Mouse (Mus musculus) hindbrain, embryonic 10.5 days (tissue): ENCODE results near the gene Fosl2. TPM values are rescaled to one million over a fixed set of nuclear protein-coding genes. Genes with fewer than 3 reads are reported as not detected.

Source experiments
- DNase-seq: peaks from one replicate; pipeline ENCODE4 v3.0.0-alpha.2; 2017; ENCODE audit warnings: low spot score
- H3K27ac ChIP-seq: fragments of 300-500 bp; sonication (generic); 2 replicates; pipeline ENCODE4 v1.5.1; 2016; ENCODE audit warnings: mild to moderate bottlenecking, moderate library complexity
- H3K27me3 ChIP-seq: fragments of 300-500 bp; sonication (generic); 2 replicates; pipeline ENCODE4 v1.6.1; 2016; ENCODE audit warnings: mild to moderate bottlenecking; ENCODE audit not compliant: poor library complexity, insufficient read depth, severe bottlenecking
- H3K36me3 ChIP-seq: fragments of 300-500 bp; sonication (generic); 2 replicates; pipeline ENCODE4 v1.6.1; 2016; ENCODE audit warnings: mild to moderate bottlenecking, moderate library complexity
- H3K4me1 ChIP-seq: fragments of 300-500 bp; sonication (generic); replicated peaks from 2 replicates; pipeline ENCODE4 v1.6.1; 2016; ENCODE audit warnings: mild to moderate bottlenecking
- H3K4me3 ChIP-seq: fragments of 300-500 bp; sonication (generic); 2 replicates; pipeline ENCODE4 v1.5.1; 2016; ENCODE audit warnings: mild to moderate bottlenecking, moderate library complexity
- H3K9me3 ChIP-seq: fragments of 300-500 bp; sonication (generic); 2 replicates; pipeline ENCODE4 v1.6.1; 2016; ENCODE audit warnings: mild to moderate bottlenecking, moderate library complexity
- WGBS: fragments of 180-500 bp; shearing (Covaris S2); methylation state at CpG from one replicate; pipeline ENCODE4 v1.1.7; 2016; 5-methylcytosine and 5-hydroxymethylcytosine counted together
- polyA plus RNA-seq: library from polyadenylated mRNA; unstranded; fragments of >200 nt; fragmentation: Nextera tagmentation; extraction: Ambion mirVana; gene quantifications from 2 replicates; pipeline ENCODE4 v1.2.1, GENCODE M21; 2016

The Fosl2 gene
- polyA plus RNA-seq, 1 experiment from 2014 or later = 0.55 TPM

DNA sequence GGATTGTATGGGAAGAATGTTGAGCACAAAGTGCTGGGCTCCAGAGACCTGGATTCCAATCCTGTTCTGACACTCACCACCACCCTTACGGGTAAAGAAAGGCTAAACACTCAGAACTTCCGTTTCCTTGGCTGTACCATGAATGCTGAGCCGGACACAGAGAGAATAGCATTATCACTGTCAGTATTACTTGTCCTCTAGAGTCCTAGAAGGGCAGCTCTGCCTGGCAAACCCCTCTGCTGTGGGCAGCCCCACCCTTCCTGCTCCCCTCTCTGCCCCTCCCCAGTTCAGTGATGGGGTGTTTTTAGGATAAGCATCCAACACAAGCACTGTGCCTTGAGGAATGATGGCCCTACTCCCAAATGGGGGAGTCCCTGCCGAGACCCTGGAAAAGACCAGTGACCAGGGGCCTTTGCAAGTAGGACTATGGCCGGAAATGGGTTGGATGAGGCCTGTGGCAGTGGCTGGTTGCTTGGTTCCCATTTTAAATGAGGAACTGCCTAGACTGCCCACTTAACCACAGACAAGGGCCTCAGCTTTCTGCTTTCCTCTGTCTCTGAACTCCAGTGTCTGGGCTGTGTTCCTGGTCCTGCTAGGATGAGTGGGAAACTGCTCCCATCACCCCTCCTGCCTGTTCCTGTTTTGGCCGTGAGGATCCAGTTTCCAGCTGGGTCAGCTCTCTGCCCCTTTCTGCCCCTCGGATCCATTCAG is 23.2 kb upstream of the Fosl2 start:
- no peak overlapping the region for H3K27ac ChIP-seq
- H3K4me3 ChIP-seq = no peak overlapping the region
- H3K9me3 ChIP-seq = no peaks in the 10 kb centered on the region
- DNase-seq = no peak
- no peaks in the 10 kb centered on the region for H3K36me3 ChIP-seq
- 78% methylated on average over 7 of the region's 7 CpGs for WGBS
- H3K27me3 ChIP-seq = no peaks in the 10 kb centered on the region
- H3K4me1 ChIP-seq = 0 out of 2 replicates have a peak, but pooled peaks cover 4% of the 10 kb centered on the region

GRCm38 (mm10) chr5:32120901-32121376 is 14.7 kb upstream of the Fosl2 start:
- Histone ChIP-seq H3K4me1 (peaks cover 10% of the 10 kb centered on the region), H3K27ac (no peak overlapping the region; the same call in 1 of the 2 replicates), H3K9me3 (no peaks in the 10 kb centered on the region), H3K36me3 (no peaks in the 10 kb centered on the region), H3K27me3 (peaks cover 11% of the 10 kb centered on the region), H3K4me3 (no peak overlapping the region)
- 49% methylated on average over 11 of the region's 11 CpGs for WGBS
- no peak for DNase-seq

DNA sequence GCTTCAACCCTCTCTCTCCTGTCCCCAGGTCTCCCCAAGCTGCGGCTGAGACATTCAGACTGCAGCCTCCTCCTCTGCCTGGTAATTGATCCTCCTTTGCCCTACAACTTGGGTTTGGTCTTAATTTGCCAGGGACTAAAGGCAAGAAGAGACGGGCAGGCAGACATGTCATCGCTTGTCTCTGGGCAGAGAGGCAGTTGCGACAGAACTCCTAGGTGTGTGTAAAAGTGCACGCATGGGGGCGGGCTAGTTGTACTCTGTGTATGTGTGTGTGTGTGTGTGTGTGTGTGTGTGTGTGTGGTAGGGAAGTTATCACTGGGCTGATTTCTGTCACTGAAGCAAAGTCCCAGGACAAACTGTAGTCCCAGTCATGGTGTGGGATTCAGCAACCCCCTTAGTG is 13.7 kb upstream of the Fosl2 start:
- Histone ChIP-seq H3K4me1 (peaks cover 15% of the 10 kb centered on the region), H3K4me3 (no peak overlapping the region), H3K36me3 (no peaks in the 10 kb centered on the region), H3K27me3 (peaks cover 11% of the 10 kb centered on the region), H3K27ac (no peak overlapping the region), H3K9me3 (no peaks in the 10 kb centered on the region)
- DNase-seq = no peak
- WGBS = 80% methylated on average over 6 of the region's 6 CpGs

DNA sequence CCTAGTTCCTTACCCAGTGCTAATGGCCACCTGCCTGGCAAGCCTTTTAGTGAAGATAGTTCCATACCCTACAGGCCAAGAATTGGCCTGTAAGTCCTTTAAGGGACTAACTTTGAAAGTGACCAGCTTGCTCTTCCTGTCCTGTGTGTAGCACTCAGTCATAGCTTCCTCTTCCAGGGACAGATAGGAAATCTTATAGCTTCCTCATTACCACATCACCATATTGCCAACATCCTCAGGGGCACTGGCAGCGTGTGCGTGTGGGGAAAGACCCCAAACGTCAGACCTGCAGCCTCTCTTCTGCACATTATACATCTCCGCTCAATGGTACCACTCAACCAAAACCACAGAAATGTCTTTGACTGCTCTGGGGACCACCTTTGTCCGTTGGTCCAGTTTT is 13.2 kb upstream of the Fosl2 start:
- DNase-seq = no peak
- H3K27ac ChIP-seq = no peak overlapping the region
- WGBS = 83% methylated on average over 5 of the region's 5 CpGs
- peaks cover 11% of the 10 kb centered on the region for H3K27me3 ChIP-seq
- no peaks in the 10 kb centered on the region for H3K9me3 ChIP-seq
- no peaks in the 10 kb centered on the region for H3K36me3 ChIP-seq
- peaks cover 17% of the 10 kb centered on the region for H3K4me1 ChIP-seq
- H3K4me3 ChIP-seq = no peak overlapping the region

GRCm38 (mm10) chr5:32124957-32125356 is 10.6 kb upstream of the Fosl2 start:
- Histone ChIP-seq H3K27me3 (peaks cover 22% of the 10 kb centered on the region), H3K27ac (no peak overlapping the region), H3K9me3 (no peaks in the 10 kb centered on the region), H3K4me1 (peaks cover 17% of the 10 kb centered on the region), H3K36me3 (no peaks in the 10 kb centered on the region), H3K4me3 (no peak overlapping the region)
- 87% methylated on average over 6 of the region's 6 CpGs for WGBS
- DNase-seq = no peak

DNA sequence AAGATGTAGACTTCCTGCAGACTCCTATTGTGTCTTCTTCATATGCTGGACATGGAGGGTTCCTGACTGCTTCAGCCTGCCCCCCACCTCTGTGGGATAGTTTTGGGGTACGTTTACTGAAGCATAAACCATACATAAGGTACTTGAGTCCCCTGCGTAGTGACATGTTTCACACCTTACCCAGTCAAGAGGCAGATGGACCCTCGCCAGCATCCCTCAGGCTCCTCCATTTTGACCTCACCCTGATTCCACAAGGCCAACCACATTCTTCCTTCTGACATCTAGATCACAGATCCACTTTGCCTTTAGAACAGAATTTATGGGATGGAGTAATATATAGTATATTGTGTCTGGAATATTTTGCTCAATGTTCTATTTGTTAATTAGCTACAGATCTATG is 8.4 kb upstream of the Fosl2 start:
- no peak for DNase-seq
- peaks cover 34% of the 10 kb centered on the region for H3K27me3 ChIP-seq
- WGBS = 56% methylated on average over 3 of the region's 3 CpGs
- H3K27ac ChIP-seq = no peak overlapping the region
- H3K36me3 ChIP-seq = no peaks in the 10 kb centered on the region
- H3K4me3 ChIP-seq = no peak overlapping the region
- H3K4me1 ChIP-seq = peaks cover 7% of the 10 kb centered on the region
- no peaks in the 10 kb centered on the region for H3K9me3 ChIP-seq

GRCm38 (mm10) chr5:32127927-32128326 is 7.7 kb upstream of the Fosl2 start:
- Histone ChIP-seq H3K36me3 (no peaks in the 10 kb centered on the region), H3K27me3 (peaks cover 41% of the 10 kb centered on the region), H3K4me1 (peaks cover 11% of the 10 kb centered on the region), H3K27ac (no peak overlapping the region), H3K9me3 (no peaks in the 10 kb centered on the region), H3K4me3 (no peak overlapping the region)
- 61% methylated on average over 3 of the region's 3 CpGs for WGBS
- no peak for DNase-seq

GRCm38 (mm10) chr5:32132971-32133501 is 2.6 kb upstream of the Fosl2 start:
- under 1% methylated on average over 48 of the region's 48 CpGs for WGBS
- H3K27me3 ChIP-seq = peaks cover 90% of the 10 kb centered on the region
- no peaks in the 10 kb centered on the region for H3K36me3 ChIP-seq
- H3K4me1 ChIP-seq = peaks cover 43% of the 10 kb centered on the region
- H3K27ac ChIP-seq = peak overlapping the region; percentile 85
- H3K9me3 ChIP-seq = no peaks in the 10 kb centered on the region
- DNase-seq = peak; percentile 73
- H3K4me3 ChIP-seq = peak overlapping the region; percentile 72

DNA sequence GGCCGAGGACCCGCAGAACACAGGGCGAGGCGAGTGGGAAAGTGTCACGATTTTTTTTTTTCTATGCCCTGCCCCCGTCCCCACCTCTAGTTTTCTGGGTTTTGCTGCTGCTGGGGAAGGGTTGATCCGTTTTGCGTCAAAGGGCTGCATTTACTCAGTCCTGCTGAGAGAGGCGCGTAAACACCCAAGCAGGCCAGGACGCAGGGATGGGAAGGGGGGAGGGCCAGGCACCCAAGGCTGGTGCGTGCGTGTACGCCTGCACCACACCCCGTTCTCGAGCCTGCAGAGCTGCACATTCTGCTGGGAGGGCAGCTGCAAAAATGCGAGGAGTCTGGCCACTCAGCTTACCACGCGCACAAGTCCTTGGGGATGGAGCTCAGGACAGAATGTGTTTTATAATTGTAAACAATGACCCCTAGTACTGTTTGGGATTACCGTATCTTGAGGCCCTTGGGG is 2.0 kb upstream of the Fosl2 start:
- H3K9me3 ChIP-seq = no peaks in the 10 kb centered on the region
- H3K4me1 ChIP-seq = peaks cover 43% of the 10 kb centered on the region
- H3K27me3 ChIP-seq = peaks cover 95% of the 10 kb centered on the region
- H3K36me3 ChIP-seq = no peaks in the 10 kb centered on the region
- H3K27ac ChIP-seq = peak overlapping the region; percentile 85
- 0% methylated on average over 20 of the region's 20 CpGs for WGBS
- H3K4me3 ChIP-seq = peak overlapping the region; percentile 72
- peak; percentile 58 for DNase-seq

GRCm38 (mm10) chr5:32134051-32134732 is 1.4 kb upstream of the Fosl2 start:
- H3K4me3 ChIP-seq = peak overlapping the region; percentile 72
- peaks cover 97% of the 10 kb centered on the region for H3K27me3 ChIP-seq
- 2% methylated on average over 21 of the region's 21 CpGs for WGBS
- DNase-seq = no peak
- H3K4me1 ChIP-seq = peaks cover 43% of the 10 kb centered on the region
- no peak overlapping the region for H3K27ac ChIP-seq
- H3K36me3 ChIP-seq = no peaks in the 10 kb centered on the region
- no peaks in the 10 kb centered on the region for H3K9me3 ChIP-seq

DNA sequence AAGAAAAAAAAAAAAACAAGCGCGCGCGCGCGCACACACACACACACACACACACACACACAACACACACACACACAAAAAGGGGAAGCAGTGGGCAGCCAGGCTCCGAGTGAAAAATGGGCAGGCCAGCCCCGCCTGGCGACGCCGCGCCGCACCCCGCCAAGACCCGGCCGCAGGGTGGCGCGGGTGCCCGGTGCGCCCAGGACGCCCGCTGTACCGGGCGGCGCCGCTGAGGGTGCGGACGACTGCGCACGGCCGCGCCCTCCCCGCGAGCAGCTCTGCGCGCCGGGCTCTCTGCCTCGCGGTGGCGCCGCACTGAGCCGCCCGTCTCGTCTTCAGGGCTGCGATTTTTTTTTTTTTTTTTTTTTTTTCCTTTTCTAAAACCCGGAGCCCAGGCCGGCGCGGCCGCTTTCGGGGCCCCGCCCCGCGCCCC is 682 bp upstream of the Fosl2 start:
- under 1% methylated on average over 54 of the region's 54 CpGs for WGBS
- H3K4me3 ChIP-seq = peak overlapping the region; percentile 72
- peaks cover 43% of the 10 kb centered on the region for H3K4me1 ChIP-seq
- H3K9me3 ChIP-seq = no peaks in the 10 kb centered on the region
- H3K27me3 ChIP-seq = peaks cover 93% of the 10 kb centered on the region
- no peak for DNase-seq
- H3K27ac ChIP-seq = peak overlapping the region; percentile 89
- H3K36me3 ChIP-seq = no peaks in the 10 kb centered on the region

DNA sequence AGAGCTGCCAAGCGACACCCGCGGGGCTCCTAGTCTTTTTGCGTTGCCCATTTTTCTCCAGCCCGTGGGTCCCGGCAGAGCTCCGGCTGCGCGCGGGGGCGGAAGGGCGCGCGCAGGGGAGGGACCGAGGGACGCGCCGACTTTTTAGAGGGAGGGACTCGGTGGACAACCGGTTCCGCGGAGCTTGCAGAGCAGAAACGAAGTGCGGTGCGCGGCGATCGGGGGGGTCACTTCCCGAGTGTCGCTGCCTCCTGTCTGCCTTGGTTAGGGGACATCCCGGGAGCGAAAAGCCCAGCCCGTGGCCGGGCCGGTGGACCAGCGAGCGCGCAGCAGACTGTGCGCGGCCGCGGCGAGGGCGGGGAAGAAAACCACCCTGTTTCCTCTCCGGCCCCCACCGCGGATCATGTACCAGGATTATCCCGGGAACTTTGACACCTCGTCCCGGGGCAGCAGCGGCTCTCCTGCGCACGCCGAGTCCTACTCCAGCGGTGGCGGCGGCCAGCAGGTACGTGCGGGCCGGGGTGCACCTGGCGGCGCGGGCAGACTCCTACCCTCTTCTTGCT is 781 bp downstream of the Fosl2 start:
- Histone ChIP-seq H3K9me3 (no peaks in the 10 kb centered on the region), H3K27ac (peak overlapping the region; percentile 89), H3K4me3 (peak overlapping the region; percentile 72), H3K27me3 (peaks cover 78% of the 10 kb centered on the region), H3K36me3 (no peaks in the 10 kb centered on the region), H3K4me1 (peaks cover 46% of the 10 kb centered on the region)
- WGBS = under 1% methylated on average over 63 of the region's 63 CpGs
- peak; percentile 62 for DNase-seq

DNA sequence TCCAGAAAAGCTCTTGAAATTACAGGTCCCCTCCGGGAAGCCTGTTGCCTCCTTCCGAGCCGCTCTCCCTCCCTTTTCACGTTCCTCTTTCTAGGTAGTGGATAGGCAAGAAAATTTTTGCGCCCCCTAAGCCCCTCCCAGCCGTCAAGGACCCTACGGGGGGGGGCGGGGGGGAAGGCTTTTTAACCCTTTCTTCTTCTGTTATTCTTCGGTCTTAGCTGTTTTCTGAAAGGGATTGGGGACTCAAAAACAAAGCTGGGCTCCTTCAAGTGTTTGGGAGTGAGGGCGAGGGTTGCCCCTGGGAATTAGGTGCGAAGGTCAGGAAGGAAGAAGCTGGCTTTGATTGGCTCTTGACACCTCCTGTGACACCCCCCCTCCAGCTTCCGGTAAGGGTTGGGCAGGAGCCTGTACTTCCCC is 1.5 kb downstream of the Fosl2 start:
- DNase-seq = peak; percentile 33
- H3K4me1 ChIP-seq = peaks cover 50% of the 10 kb centered on the region
- no peak overlapping the region for H3K27ac ChIP-seq
- peak overlapping the region; percentile 72 for H3K4me3 ChIP-seq
- H3K27me3 ChIP-seq = peaks cover 71% of the 10 kb centered on the region
- H3K36me3 ChIP-seq = no peaks in the 10 kb centered on the region
- no peaks in the 10 kb centered on the region for H3K9me3 ChIP-seq
- WGBS = under 1% methylated on average over 12 of the region's 12 CpGs
